Mouse (Mus musculus): ENCODE measurements at regions not wholly inside any gene's neighbourhood (a gene's known extent, or its start where the extent isn't known, plus 50 kb on each side); places are given as distances from the start of the nearest gene placed in this dataset.

GRCm38 (mm10) chr12:35314035-35314434 is 220.8 kb downstream of the Ahr start:
- DNase-seq: no peak

GRCm38 (mm10) chr12:35313191-35313925 is 221.5 kb downstream of the Ahr start:
- no peak for DNase-seq

GRCm38 (mm10) chr12:35308537-35308936 is 226.3 kb downstream of the Ahr start:
- DNase-seq: no peak

GRCm38 (mm10) chr12:35303764-35304717 is 230.8 kb downstream of the Ahr start:
- no peak for DNase-seq

- DNase-seq: no peak
These were observed 231.7 kb downstream of the Ahr start for GRCm38 (mm10) chr12:35303188-35303587.

- DNase-seq: no peak
These were observed 240.2 kb downstream of the Ahr start for GRCm38 (mm10) chr12:35294668-35295067.

- no peak for DNase-seq
These were observed 241.3 kb downstream of the Ahr start for GRCm38 (mm10) chr12:35293566-35293965.

GRCm38 (mm10) chr12:35291941-35292341 is 242.9 kb downstream of the Ahr start:
- no peak for DNase-seq

GRCm38 (mm10) chr12:35287974-35288373 is 241.0 kb downstream of the Snx13 start:
- DNase-seq: no peak

GRCm38 (mm10) chr12:35287570-35287969 is 240.6 kb downstream of the Snx13 start:
- DNase-seq: no peak

GRCm38 (mm10) chr12:35286974-35287553 is 240.1 kb downstream of the Snx13 start:
- no peak for DNase-seq

- DNase-seq: no peak
These were observed 237.4 kb downstream of the Snx13 start for GRCm38 (mm10) chr12:35284345-35284744.

GRCm38 (mm10) chr12:35283925-35284324 is 236.9 kb downstream of the Snx13 start:
- no peak for DNase-seq

GRCm38 (mm10) chr12:35283407-35283806 is 236.4 kb downstream of the Snx13 start:
- DNase-seq: no peak

GRCm38 (mm10) chr12:35269465-35269864 is 222.5 kb downstream of the Snx13 start:
- DNase-seq: no peak

GRCm38 (mm10) chr12:35268006-35268405 is 221.0 kb downstream of the Snx13 start:
- no peak for DNase-seq

- DNase-seq: no peak
These were observed 220.2 kb downstream of the Snx13 start for GRCm38 (mm10) chr12:35267023-35267654.

GRCm38 (mm10) chr12:35259781-35260180 is 212.8 kb downstream of the Snx13 start:
- DNase-seq: no peak

GRCm38 (mm10) chr12:35255723-35256401 is 208.9 kb downstream of the Snx13 start:
- DNase-seq: no peak

- DNase-seq: no peak
These were observed 201.5 kb downstream of the Snx13 start for GRCm38 (mm10) chr12:35248476-35248875.

GRCm38 (mm10) chr12:35246226-35247014 is 199.4 kb downstream of the Snx13 start:
- no peak for DNase-seq

- DNase-seq: peak in 1 of 2 experiments; percentile 5
These were observed 185.3 kb downstream of the Snx13 start for GRCm38 (mm10) chr12:35232322-35232673.

Data from cerebellum, adult 18-20 months (tissue).